ENCODE assay signal across 16 mouse cellular contexts in the genomic region with DNA sequence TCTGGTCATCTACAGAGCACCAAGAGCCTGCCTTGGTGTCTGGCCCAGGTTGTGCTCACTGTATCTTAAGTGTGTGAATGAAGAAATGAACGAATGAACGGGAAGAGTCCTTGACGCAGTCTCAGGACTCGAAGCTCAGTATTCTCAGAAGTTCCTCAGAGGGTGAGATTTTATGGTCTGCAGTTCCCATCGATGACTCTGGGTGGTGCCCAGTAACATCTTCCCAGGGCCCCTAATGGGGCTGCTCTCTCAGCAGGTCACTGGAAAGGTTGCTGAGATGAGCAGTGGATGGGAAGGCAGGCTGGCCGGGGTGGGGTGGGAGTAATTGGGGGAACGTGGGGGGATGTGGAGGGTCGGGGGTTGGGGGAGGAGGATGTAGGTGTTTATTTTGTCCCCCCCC. TPM values are rescaled to one million over a fixed set of nuclear protein-coding genes. Genes with fewer than 3 reads are reported as not detected.
DNase-seq lines count a peak whose midpoint lies in the region; TF ChIP-seq lines count a peak whose summit lies in the region.
"Had no signal": no experiment of that assay in that cellular context is flagged by ENCODE, and none has a peak within 500 bp of the region (broad histone marks: within the 10 kb centered on the region; RNA-seq: fewer than 3 reads in every experiment).

No protein-coding gene starts in this region.

- no peak for TF ChIP-seq POLR2A in cerebellum, adult 2 months (IDR thresholded peaks at IDR 0.05; ENCODE audit: borderline replicate concordance, insufficient read depth, low read length)
- TF ChIP-seq POLR2A in cortical plate, adult 2 months (IDR thresholded peaks at IDR 0.05; ENCODE audit: extremely low read depth, insufficient read depth, low read length) = no peak

- DNase-seq in cerebellum, adult 2 months = no peak
- no peak for DNase-seq in cerebellum, postnatal 14 days
- DNase-seq in left cerebral cortex, adult 2 months (ENCODE audit: extremely low spot score in 1 of 2, low spot score in 2 of 2) = no peak
- no peak for DNase-seq in left cerebral cortex, adult 11 months (ENCODE audit: low spot score)
- DNase-seq in 416B (ENCODE audit: low read depth) = peak; percentile 55
- DNase-seq in left cerebral cortex, adult 18-20 months (ENCODE audit: low spot score in 2 of 2) = no peak
- DNase-seq in yolk sac, embryonic 10.5 days (ENCODE audit: low spot score) = no peak
- DNase-seq: cerebellum, adult 11 months; embryo, embryonic 11 days; kidney, adult 9 months; left cerebral cortex, postnatal 4 days; spleen, adult 18-20 months had no signal

- peak; percentile 28; the same call in 1 of the 2 replicates for TF ChIP-seq CTCF in cerebellum, adult 2 months (IDR thresholded peaks at IDR 0.05; ENCODE audit: borderline replicate concordance, insufficient read depth, low read depth, low read length)
- TF ChIP-seq CTCF in left cerebral cortex, adult 2 months (IDR thresholded peaks at IDR 0.05) = peak; percentile 30
- 0 out of 2 replicates have a peak, but pooled peaks have one; percentile 4 for TF ChIP-seq CTCF in cortical plate, adult 2 months (IDR thresholded peaks at IDR 0.05; ENCODE audit: extremely low read depth, insufficient read depth, low read length)

- no peak overlapping the region for H3K4me3 ChIP-seq in cerebellum, adult 2 months (replicated peaks; ENCODE audit: insufficient read depth, low read depth, low read length)
- H3K4me3 ChIP-seq in left cerebral cortex, adult 2 months = no peak overlapping the region
- H3K4me3 ChIP-seq in cortical plate, adult 2 months (ENCODE audit: insufficient read depth, low read length) = no peak overlapping the region
- H3K4me3 ChIP-seq: erythroblast, embryonic 14.5 days; heart, embryonic 10.5 days; hindbrain, embryonic 10.5 days had no signal

- H3K4me1 ChIP-seq in cerebellum, adult 2 months (ENCODE audit: control insufficient read depth, insufficient read depth, low read length) = no peaks in the 10 kb centered on the region
- no peaks in the 10 kb centered on the region; the same call in 1 of the 2 replicates for H3K4me1 ChIP-seq in cortical plate, adult 2 months (ENCODE audit: control insufficient read depth, insufficient read depth, low read length)

- H3K27ac ChIP-seq in cerebellum, adult 2 months (ENCODE audit: insufficient read depth, low read length) = no peak overlapping the region
- H3K27ac ChIP-seq in left cerebral cortex, adult 2 months = no peak overlapping the region
- H3K27ac ChIP-seq in cortical plate, adult 2 months (ENCODE audit: insufficient read depth, low read length) = no peak overlapping the region
- H3K27ac ChIP-seq: heart, embryonic 10.5 days; hindbrain, embryonic 10.5 days had no signal

- WGBS in cerebellum, adult 2 months = 57% methylated on average over 8 of the region's 8 CpGs

- intact Hi-C loops in left cerebral cortex, adult 2 months (cut with DNase I) = no loop called here

- H3K27me3 ChIP-seq in cerebellum, adult 2 months (ENCODE audit: control insufficient read depth, insufficient read depth, low read length) = no peaks in the 10 kb centered on the region

RNA-seq across cellular contexts. Expression of a gene that starts 23.2 kb away (rescaled TPM):
- 5.4 and 6.4 TPM in 2 replicates for polyA plus RNA-seq in cerebellum, adult 2 months (2012; rRNA removed)
- 1 to 10 TPM; 2.9 to 6.9 TPM for total RNA-seq in left cerebral cortex, adult 2 months (2021)
- polyA plus RNA-seq in cortical plate, adult 2 months (2012; rRNA removed) = 4.0 and 4.6 TPM in 2 replicates
- 1 to 10 TPM; 4.4 to 4.6 TPM for total RNA-seq in left cerebral cortex, adult 18-20 months (2021)
